Mouse (Mus musculus) heart, postnatal 0 days (tissue): ENCODE measurements at regions not wholly inside any gene's neighbourhood (a gene's known extent, or its start where the extent isn't known, plus 50 kb on each side); places are given as distances from the start of the nearest gene placed in this dataset.

Source experiments
- CTCF ChIP-seq: IDR thresholded peaks from 2 replicates; pipeline ENCODE4 v1.5.1; 2016; ENCODE audit warnings: antibody characterized with exemption, control low read depth, low read depth
- EP300 ChIP-seq: IDR thresholded peaks from 2 replicates; pipeline ENCODE4 v1.6.1; 2016; ENCODE audit warnings: antibody characterized with exemption, low read depth

DNA sequence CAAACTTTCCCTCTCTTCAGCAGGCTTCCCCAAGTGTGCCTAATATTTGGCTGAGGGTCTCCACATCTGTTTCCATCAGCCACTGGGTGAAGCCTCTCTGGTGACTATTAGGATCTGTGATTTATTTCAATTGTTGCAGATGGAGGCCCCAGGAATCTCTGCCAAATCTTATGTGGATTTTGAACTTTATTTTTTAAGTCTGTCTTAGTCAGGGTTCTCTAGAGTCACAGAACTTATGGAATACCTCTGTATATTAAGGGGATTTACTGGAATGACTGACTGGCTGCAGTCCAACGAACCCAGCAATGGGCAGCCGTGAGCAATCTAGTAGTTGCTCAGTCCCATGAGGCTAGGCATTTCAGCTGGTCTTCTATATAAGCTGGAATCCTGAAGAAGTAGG lies 59.0 kb upstream of the Npas2 start:
- TF ChIP-seq CTCF: no peak
- TF ChIP-seq EP300: no peak
